Mouse (Mus musculus): ENCODE results near the gene Pold4.

- TF ChIP-seq CTCF (IDR thresholded peaks at IDR 0.05) (no peak), EP300 (IDR thresholded peaks at IDR 0.05) (no peak)
Observed at GRCm38 (mm10) chr19:4257897-4258252, 26.2 kb downstream of the Pold4 start.

Measured in lung, postnatal 0 days (tissue).